Mouse (Mus musculus): ENCODE measurements around the gene Csnka2ip. TPM values are rescaled to one million over a fixed set of nuclear protein-coding genes. Genes with fewer than 3 reads are reported as not detected.

Gene Csnka2ip
- 7.0 TPM for polyA plus RNA-seq (2014; fragmentation: Illumina TruSeq; extraction: RNeasy Lipid Tissue Mini Kit (QIAGEN cat#74804); ENCODE audit: low read depth, low replicate concordance)

DNA sequence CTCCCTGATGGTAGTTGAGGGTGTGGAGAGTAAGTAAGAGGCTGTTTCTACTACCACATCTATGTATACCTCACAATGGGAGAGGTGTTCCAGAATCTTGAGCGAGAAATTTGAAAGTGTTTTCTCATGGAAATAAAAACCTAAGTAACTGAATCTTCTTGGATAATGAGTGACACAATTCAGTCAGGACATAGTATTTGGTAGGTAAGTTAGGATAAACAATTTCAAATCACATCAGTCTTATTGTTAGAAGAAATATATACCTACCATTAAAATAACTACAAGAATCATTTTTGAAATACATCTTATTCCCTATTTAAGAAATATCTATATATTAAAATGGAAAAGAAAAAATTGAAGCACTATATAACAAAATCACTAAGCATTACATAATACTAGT lies at the start of gene Csnka2ip:
Gene Csnka2ip, minus strand, starts transcription at position 101 of the 400 bp plus-strand sequence.

Other genes starting within 250 kb of the Csnka2ip start
- 27.6 TPM for gene 4930453N24Rik, start 168.8 kb upstream of the Csnka2ip start, polyA plus RNA-seq (2014; fragmentation: Illumina TruSeq; extraction: RNeasy Lipid Tissue Mini Kit (QIAGEN cat#74804); ENCODE audit: low read depth, low replicate concordance)
- gene Zfp654, start 249.2 kb upstream of the Csnka2ip start, polyA plus RNA-seq (2014; fragmentation: Illumina TruSeq; extraction: RNeasy Lipid Tissue Mini Kit (QIAGEN cat#74804); ENCODE audit: low read depth, low replicate concordance), result 11.5 TPM
- 38.4 TPM for gene Cggbp1, start 249.6 kb upstream of the Csnka2ip start, polyA plus RNA-seq (2014; fragmentation: Illumina TruSeq; extraction: RNeasy Lipid Tissue Mini Kit (QIAGEN cat#74804); ENCODE audit: low read depth, low replicate concordance)

Measured in adipose tissue, adult 10 weeks (tissue).